Mouse (Mus musculus) embryonic facial prominence, embryonic 13.5 days (tissue): ENCODE measurements around the gene Traf3ip3. TPM values are rescaled to one million over a fixed set of nuclear protein-coding genes. Genes with fewer than 3 reads are reported as not detected.

Experiments
- ATAC-seq: fragments of 200-750 bp; cut with Nextera tagmentation; 2 replicates; pipeline ENCODE4 v1.8.0; 2017; ENCODE audit warnings: low read depth; ENCODE audit not compliant: insufficient number of reproducible peaks, insufficient read depth, low FRiP score, low TSS enrichment
- H3K27ac ChIP-seq: fragments of 300-500 bp; sonication (generic); 2 replicates; pipeline ENCODE4 v1.5.1; 2015; ENCODE audit warnings: moderate library complexity, mild to moderate bottlenecking, inconsistent platforms
- H3K27me3 ChIP-seq: fragments of 300-500 bp; sonication (generic); 2 replicates; pipeline ENCODE4 v1.6.1; 2015; ENCODE audit warnings: mild to moderate bottlenecking, inconsistent platforms
- H3K36me3 ChIP-seq: fragments of 300-500 bp; sonication (generic); 2 replicates; pipeline ENCODE4 v1.6.1; 2015; ENCODE audit warnings: mild to moderate bottlenecking, inconsistent platforms
- H3K4me1 ChIP-seq: fragments of 300-500 bp; sonication (generic); 2 replicates; pipeline ENCODE4 v1.6.1; 2015; ENCODE audit warnings: inconsistent platforms
- H3K4me2 ChIP-seq: fragments of 300-500 bp; sonication (generic); 2 replicates; pipeline ENCODE4 v1.6.1; 2015; ENCODE audit warnings: moderate library complexity, mild to moderate bottlenecking, inconsistent platforms
- H3K4me3 ChIP-seq: fragments of 300-500 bp; sonication (generic); 2 replicates; pipeline ENCODE4 v1.5.1; 2015; ENCODE audit warnings: mild to moderate bottlenecking, inconsistent platforms
- H3K9ac ChIP-seq: fragments of 300-500 bp; sonication (generic); 2 replicates; pipeline ENCODE4 v1.6.1; 2015; ENCODE audit warnings: mild to moderate bottlenecking, inconsistent platforms
- H3K9me3 ChIP-seq: fragments of 300-500 bp; sonication (generic); 2 replicates; pipeline ENCODE4 v1.6.1; 2016; ENCODE audit warnings: inconsistent platforms
- WGBS: fragments of 180-500 bp; shearing (Covaris S2); methylation state at CpG from one replicate; pipeline ENCODE4 v1.1.7; 2015; ENCODE audit warnings: mixed read lengths; 5-methylcytosine and 5-hydroxymethylcytosine counted together
- polyA plus RNA-seq: library from polyadenylated mRNA; unstranded; fragments of >200 nt; fragmentation: Nextera tagmentation; extraction: Ambion mirVana; gene quantifications from 2 replicates; pipeline ENCODE4 v1.2.1, GENCODE M21; 2015

Gene Traf3ip3
- polyA plus RNA-seq, 1 experiment from 2014 or later = 4.7 TPM

DNA sequence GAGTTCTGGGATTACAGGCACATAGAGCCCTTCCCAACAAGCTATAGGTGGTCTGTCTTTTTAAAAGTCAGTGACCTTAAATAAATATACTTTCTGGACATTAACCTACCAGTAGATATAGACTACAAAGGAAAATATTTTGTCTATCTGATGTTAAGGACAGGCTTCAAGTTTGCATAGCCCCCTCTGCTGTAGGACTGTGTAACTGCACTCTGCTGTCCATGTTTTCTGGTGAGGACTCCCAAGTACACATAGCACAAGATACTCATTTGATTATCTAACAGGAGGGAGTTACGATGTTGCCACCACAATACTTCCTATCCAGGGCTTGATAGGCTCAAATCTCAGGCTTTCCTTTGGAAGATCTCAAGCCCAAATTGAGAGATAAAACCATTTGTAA is 67.8 kb downstream of the Traf3ip3 start:
- Histone ChIP-seq H3K9me3 (no peaks in the 10 kb centered on the region), H3K4me3 (no peak overlapping the region), H3K27ac (no peak overlapping the region), H3K27me3 (no peaks in the 10 kb centered on the region), H3K36me3 (no peaks in the 10 kb centered on the region), H3K9ac (no peak overlapping the region), H3K4me2 (no peak overlapping the region), H3K4me1 (peaks cover 10% of the 10 kb centered on the region)
- 87% methylated on average over 1 of the region's 1 CpGs for WGBS
- ATAC-seq = no peak

GRCm38 (mm10) chr1:193132385-193132784 is 69.1 kb downstream of the Traf3ip3 start:
- H3K27ac ChIP-seq = no peak overlapping the region
- no peaks in the 10 kb centered on the region for H3K27me3 ChIP-seq
- H3K4me1 ChIP-seq = peaks cover 6% of the 10 kb centered on the region
- no peak overlapping the region for H3K4me2 ChIP-seq
- peaks cover 8% of the 10 kb centered on the region for H3K36me3 ChIP-seq
- H3K9ac ChIP-seq = no peak overlapping the region
- no peak for ATAC-seq
- H3K4me3 ChIP-seq = no peak overlapping the region
- no peaks in the 10 kb centered on the region for H3K9me3 ChIP-seq

DNA sequence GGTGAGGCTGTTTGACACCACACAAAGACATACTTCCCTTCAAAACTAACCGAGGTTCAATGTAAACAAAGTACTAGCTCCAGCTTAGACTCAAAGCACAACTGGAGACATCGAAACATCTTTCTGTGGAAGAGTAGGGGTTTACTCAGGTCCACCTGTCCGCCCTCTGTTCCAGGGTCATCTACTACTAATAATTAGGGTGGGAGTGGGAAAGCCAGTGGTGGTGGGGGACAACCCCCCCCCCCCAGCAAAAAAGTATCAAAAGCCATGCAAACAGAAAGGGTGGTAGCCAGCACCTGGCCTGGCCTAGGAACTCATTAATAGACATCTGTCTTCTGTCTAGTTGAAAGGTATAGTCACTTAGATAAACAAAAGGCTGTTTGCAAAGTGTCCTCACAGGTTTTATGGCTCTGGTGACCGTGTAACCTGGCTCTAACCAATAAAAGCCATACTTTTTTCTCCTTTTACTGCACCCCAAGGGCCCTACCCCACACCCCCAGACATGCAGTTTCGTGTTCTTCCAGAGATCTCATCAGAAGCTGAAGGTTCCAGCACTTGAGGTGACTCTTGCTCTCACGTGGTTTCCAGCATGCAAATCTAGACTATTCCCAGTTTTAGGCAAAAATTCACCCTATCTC is 70.1 kb downstream of the Traf3ip3 start:
- no peak for ATAC-seq
- Histone ChIP-seq H3K9ac (no peak overlapping the region), H3K4me1 (peaks cover 6% of the 10 kb centered on the region), H3K27ac (no peak overlapping the region), H3K4me3 (no peak overlapping the region), H3K36me3 (peaks cover 18% of the 10 kb centered on the region), H3K4me2 (no peak overlapping the region), H3K9me3 (no peaks in the 10 kb centered on the region), H3K27me3 (no peaks in the 10 kb centered on the region)
- WGBS = 80% methylated on average over 6 of the region's 6 CpGs

- H3K9ac ChIP-seq = no peak overlapping the region; the same call in 1 of the 2 replicates
- no peaks in the 10 kb centered on the region for H3K27me3 ChIP-seq
- no peaks in the 10 kb centered on the region for H3K9me3 ChIP-seq
- peak overlapping the region; percentile 96 for H3K4me3 ChIP-seq
- no peak overlapping the region for H3K27ac ChIP-seq
- peaks cover 6% of the 10 kb centered on the region for H3K4me1 ChIP-seq
- H3K36me3 ChIP-seq = peaks cover 20% of the 10 kb centered on the region
- H3K4me2 ChIP-seq = peak overlapping the region; percentile 69
- ATAC-seq = no peak
- WGBS = 83% methylated on average over 8 of the region's 8 CpGs
These were observed 70.7 kb downstream of the Traf3ip3 start for GRCm38 (mm10) chr1:193130839-193131238.

DNA sequence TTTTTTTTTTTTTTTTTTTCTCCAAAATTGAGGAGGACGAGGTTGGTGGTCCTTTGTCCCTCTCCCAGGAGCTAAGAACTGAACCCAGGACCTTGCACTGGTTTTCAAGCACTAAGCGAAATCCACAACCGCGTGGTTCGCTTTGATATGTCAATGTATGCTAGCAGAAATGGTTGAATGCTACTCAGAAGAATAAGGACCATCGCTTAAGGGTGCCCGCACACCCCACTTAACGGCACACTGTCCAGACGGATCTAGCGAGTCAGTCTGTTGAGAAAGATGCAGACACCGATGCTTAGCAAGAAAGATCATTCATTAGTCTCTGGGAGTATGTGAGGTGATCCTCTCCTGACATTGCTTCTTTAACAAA is 71.1 kb downstream of the Traf3ip3 start:
- H3K9me3 ChIP-seq = no peaks in the 10 kb centered on the region
- H3K4me3 ChIP-seq = peak overlapping the region; percentile 96
- 27% methylated on average over 11 of the region's 11 CpGs for WGBS
- H3K36me3 ChIP-seq = peaks cover 20% of the 10 kb centered on the region
- H3K27me3 ChIP-seq = no peaks in the 10 kb centered on the region
- H3K4me2 ChIP-seq = peak overlapping the region; percentile 69
- H3K4me1 ChIP-seq = peaks cover 6% of the 10 kb centered on the region
- peak overlapping the region; percentile 87; the same call in 1 of the 2 replicates for H3K9ac ChIP-seq
- H3K27ac ChIP-seq = no peak overlapping the region
- 0 out of 2 replicates have a peak, but pooled peaks have one; percentile 7 for ATAC-seq

- Histone ChIP-seq H3K4me3 (peak within 1 kb of the TSS; percentile 96), H3K4me2 (peak within 1 kb of the TSS; percentile 69), H3K9ac (peak within 1 kb of the TSS; percentile 87), H3K27ac (no peak within 1 kb of the TSS), H3K27me3 (no peaks in the 10 kb centered on the region), H3K4me1 (peaks cover 6% of the 10 kb centered on the region), H3K36me3 (peaks cover 22% of the 10 kb centered on the region), H3K9me3 (no peaks in the 10 kb centered on the region)
- ATAC-seq = peak; percentile 84; the same call in 1 of the 2 replicates
- WGBS = under 1% methylated on average over 61 of the region's 61 CpGs
These were observed 71.6 kb downstream of the Traf3ip3 start, which contains the start of gene Diexf for GRCm38 (mm10) chr1:193129786-193130455. TSS of gene Diexf (minus strand) at chr1:193130272.

DNA sequence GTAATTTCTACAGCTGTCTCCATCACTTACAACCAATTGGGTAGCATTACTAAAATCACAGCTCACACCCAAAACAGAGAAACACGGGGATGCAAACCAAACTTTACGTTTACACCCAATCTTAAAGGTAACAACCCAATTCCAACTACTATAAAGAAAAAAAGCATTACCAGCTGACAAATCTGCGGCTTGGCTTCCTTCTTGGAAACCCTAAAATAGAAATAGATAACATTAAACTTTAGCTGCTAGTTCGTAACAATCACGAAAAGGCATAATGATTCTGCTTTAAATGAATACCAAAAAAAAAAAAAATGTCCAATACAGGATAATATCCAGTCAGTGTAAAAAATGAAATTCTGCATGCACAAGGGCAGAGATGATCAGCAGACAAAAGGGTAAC is 72.2 kb downstream of the Traf3ip3 start:
- WGBS = 25% methylated on average over 5 of the region's 5 CpGs
- H3K4me1 ChIP-seq = peaks cover 6% of the 10 kb centered on the region
- ATAC-seq = no peak
- H3K9ac ChIP-seq = peak overlapping the region; percentile 87
- H3K4me3 ChIP-seq = peak overlapping the region; percentile 96
- H3K27ac ChIP-seq = no peak overlapping the region
- H3K4me2 ChIP-seq = peak overlapping the region; percentile 69
- no peaks in the 10 kb centered on the region for H3K27me3 ChIP-seq
- H3K36me3 ChIP-seq = peaks cover 27% of the 10 kb centered on the region
- H3K9me3 ChIP-seq = no peaks in the 10 kb centered on the region

DNA sequence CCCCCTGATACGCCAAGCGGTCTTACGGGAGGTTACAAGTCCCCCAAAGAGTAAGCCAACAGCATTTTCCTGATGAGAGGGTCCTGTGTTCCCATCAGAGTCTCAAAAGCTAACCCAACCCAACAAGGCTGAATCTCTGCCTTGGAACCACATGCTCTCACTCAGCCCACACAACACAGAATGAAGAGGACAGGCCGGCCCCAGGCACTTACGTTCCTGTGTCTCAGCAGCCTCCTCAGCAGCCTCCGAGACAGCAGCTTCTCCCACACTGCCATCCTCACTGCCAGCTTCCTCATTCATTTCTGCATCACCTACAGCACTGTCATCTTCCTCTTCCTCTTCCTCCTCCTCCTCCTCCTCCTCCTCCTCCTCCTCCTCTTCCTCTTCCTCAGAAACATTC is 73.4 kb downstream of the Traf3ip3 start:
- H3K9ac ChIP-seq = no peak overlapping the region
- H3K9me3 ChIP-seq = no peaks in the 10 kb centered on the region
- WGBS = 87% methylated on average over 6 of the region's 6 CpGs
- H3K27ac ChIP-seq = no peak overlapping the region
- no peak for ATAC-seq
- H3K4me2 ChIP-seq = no peak overlapping the region
- H3K4me3 ChIP-seq = no peak overlapping the region
- H3K36me3 ChIP-seq = peaks cover 39% of the 10 kb centered on the region
- H3K4me1 ChIP-seq = peaks cover 6% of the 10 kb centered on the region
- H3K27me3 ChIP-seq = no peaks in the 10 kb centered on the region

DNA sequence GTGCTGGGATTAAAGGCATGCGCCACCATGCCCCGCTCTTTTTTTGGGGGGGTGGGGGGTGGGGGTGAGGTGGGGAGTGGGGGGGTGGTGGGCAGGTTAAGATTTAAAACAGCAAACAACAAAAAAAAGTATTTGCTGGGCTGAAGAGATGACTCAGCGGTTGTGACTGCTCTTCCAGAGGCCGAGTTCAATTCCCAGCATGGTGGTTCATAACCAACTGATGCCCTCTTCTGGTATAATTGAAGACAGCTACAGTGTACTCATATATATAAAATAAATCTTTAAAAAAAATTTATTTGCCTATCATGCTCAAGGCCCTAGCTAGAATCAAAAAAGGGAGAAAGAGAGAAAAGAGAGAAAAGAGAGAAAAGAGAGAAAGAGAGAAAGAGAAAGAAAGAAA is 75.7 kb downstream of the Traf3ip3 start:
- Histone ChIP-seq H3K9me3 (no peaks in the 10 kb centered on the region), H3K9ac (no peak overlapping the region), H3K36me3 (peaks cover 62% of the 10 kb centered on the region), H3K27ac (no peak overlapping the region), H3K4me1 (peaks cover 6% of the 10 kb centered on the region), H3K4me2 (no peak overlapping the region), H3K27me3 (no peaks in the 10 kb centered on the region), H3K4me3 (no peak overlapping the region)
- no peak for ATAC-seq
- WGBS = 79% methylated on average over 4 of the region's 4 CpGs

Other genes with a start within 250 kb of the Traf3ip3 start
- gene Syt14, start 165.9 kb downstream of the Traf3ip3 start, polyA plus RNA-seq = 3.6 and 4.2 TPM in 2 replicates
- 9.7 and 13.5 TPM in 2 replicates for gene Diexf, start 71.4 kb downstream of the Traf3ip3 start, polyA plus RNA-seq
- gene Irf6, start 48.6 kb downstream of the Traf3ip3 start, polyA plus RNA-seq = 33.4 and 37.7 TPM in 2 replicates
- gene A130010J15Rik, start 33.7 kb downstream of the Traf3ip3 start, polyA plus RNA-seq = 18.9 and 19.2 TPM in 2 replicates
- 6.7 and 9.4 TPM in 2 replicates for gene Lamb3, start 6.0 kb upstream of the Traf3ip3 start, polyA plus RNA-seq
- 0.39 and 0.60 TPM in 2 replicates for gene Hsd11b1, start 62.4 kb upstream of the Traf3ip3 start, polyA plus RNA-seq
- gene G0s2, start 71.5 kb upstream of the Traf3ip3 start, polyA plus RNA-seq = 21.8 and 27.8 TPM in 2 replicates
- 22.9 and 23.7 TPM in 2 replicates for gene Camk1g, start 168.6 kb upstream of the Traf3ip3 start, polyA plus RNA-seq